Mouse (Mus musculus) kidney, embryonic 14.5 days (tissue): ENCODE measurements at regions not wholly inside any gene's neighbourhood (a gene's known extent, or its start where the extent isn't known, plus 50 kb on each side); places are given as distances from the start of the nearest gene placed in this dataset.

Experiments used
- ATAC-seq: fragments of 200-750 bp; cut with Nextera tagmentation; 2 replicates; pipeline ENCODE4 v1.8.0; 2017; ENCODE audit warnings: moderate number of reproducible peaks, mild to moderate bottlenecking, moderate TSS enrichment, moderate library complexity; ENCODE audit not compliant: low FRiP score, low TSS enrichment
- H3K27ac ChIP-seq: fragments of 300-500 bp; sonication (generic); 2 replicates; pipeline ENCODE4 v1.5.1; 2014; ENCODE audit warnings: low read depth, mild to moderate bottlenecking, low read length, moderate library complexity, mixed read lengths
- H3K27me3 ChIP-seq: fragments of 300-500 bp; sonication (generic); 2 replicates; pipeline ENCODE4 v1.6.1; 2014; ENCODE audit warnings: mild to moderate bottlenecking, low read length; ENCODE audit not compliant: control insufficient read depth, insufficient read depth
- H3K36me3 ChIP-seq: fragments of 300-500 bp; sonication (generic); 2 replicates; pipeline ENCODE4 v1.6.1; 2014; ENCODE audit warnings: low read length, mixed read lengths; ENCODE audit not compliant: control insufficient read depth, insufficient read depth
- H3K4me1 ChIP-seq: fragments of 300-500 bp; sonication (generic); 2 replicates; pipeline ENCODE4 v1.6.1; 2014; ENCODE audit warnings: low read length, mixed read lengths; ENCODE audit not compliant: control insufficient read depth, insufficient read depth
- H3K4me2 ChIP-seq: fragments of 300-500 bp; sonication (generic); replicated peaks from 2 replicates; pipeline ENCODE4 v1.6.1; 2014; ENCODE audit warnings: low read depth, mild to moderate bottlenecking, low read length
- H3K4me3 ChIP-seq: fragments of 300-500 bp; sonication (generic); 2 replicates; pipeline ENCODE4 v1.5.1; 2014; ENCODE audit warnings: mild to moderate bottlenecking, low read length
- H3K9ac ChIP-seq: fragments of 300-500 bp; sonication (generic); 2 replicates; pipeline ENCODE4 v1.6.1; 2014; ENCODE audit warnings: low read depth, mild to moderate bottlenecking, low read length, moderate library complexity
- H3K9me3 ChIP-seq: fragments of 300-500 bp; sonication (generic); 2 replicates; pipeline ENCODE4 v1.6.1; 2016; ENCODE audit warnings: low read length; ENCODE audit not compliant: control insufficient read depth
- WGBS: fragments of 180-500 bp; shearing (Covaris S2); extraction: QIAGEN DNeasy Blood & Tissue Kit; methylation state at CpG from one replicate; pipeline ENCODE4 v1.1.7; 2014; 5-methylcytosine and 5-hydroxymethylcytosine counted together

DNA sequence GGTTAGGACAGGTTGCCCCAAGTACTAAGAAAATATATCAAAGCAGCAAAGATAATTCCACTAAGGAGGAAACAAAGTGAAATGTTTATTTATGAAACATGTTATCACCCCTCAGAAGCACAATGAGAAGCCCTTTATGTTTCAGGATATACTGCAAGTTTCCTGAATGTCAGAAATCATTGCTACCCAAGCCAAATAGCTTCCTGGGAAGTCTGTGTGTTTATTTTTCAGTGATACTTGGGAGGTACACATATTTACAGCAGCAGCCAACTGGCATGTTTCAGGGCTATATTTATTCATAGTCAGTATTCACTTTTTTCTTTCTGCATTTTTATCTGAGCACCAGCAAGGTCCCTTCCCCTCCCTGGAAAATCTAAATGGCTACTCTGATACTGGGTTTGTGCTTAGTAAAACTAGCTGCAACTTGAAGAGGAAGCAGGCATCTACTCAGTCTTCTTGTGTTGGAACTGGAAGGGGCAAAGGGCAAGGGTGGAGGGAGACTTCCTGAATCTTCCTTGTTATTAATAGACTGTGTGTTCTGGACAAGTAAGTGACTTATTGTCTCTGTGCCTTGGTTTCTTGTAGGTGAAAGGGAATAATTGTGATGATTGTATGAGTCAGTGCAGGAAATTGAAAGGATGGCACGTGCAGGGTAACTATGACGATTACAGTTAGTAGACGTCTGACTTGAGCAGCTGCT lies 236.5 kb upstream of the Dach1 start:
- no peaks in the 10 kb centered on the region for H3K27me3 ChIP-seq
- no peaks in the 10 kb centered on the region for H3K4me1 ChIP-seq
- H3K4me2 ChIP-seq: no peak overlapping the region
- H3K9ac ChIP-seq: no peak overlapping the region
- peak; percentile 24; the same call in 1 of the 2 replicates for ATAC-seq
- no peaks in the 10 kb centered on the region for H3K36me3 ChIP-seq
- H3K4me3 ChIP-seq: no peak overlapping the region
- no peaks in the 10 kb centered on the region for H3K9me3 ChIP-seq
- H3K27ac ChIP-seq: no peak overlapping the region
- WGBS: 70% methylated on average over 3 of the region's 3 CpGs

DNA sequence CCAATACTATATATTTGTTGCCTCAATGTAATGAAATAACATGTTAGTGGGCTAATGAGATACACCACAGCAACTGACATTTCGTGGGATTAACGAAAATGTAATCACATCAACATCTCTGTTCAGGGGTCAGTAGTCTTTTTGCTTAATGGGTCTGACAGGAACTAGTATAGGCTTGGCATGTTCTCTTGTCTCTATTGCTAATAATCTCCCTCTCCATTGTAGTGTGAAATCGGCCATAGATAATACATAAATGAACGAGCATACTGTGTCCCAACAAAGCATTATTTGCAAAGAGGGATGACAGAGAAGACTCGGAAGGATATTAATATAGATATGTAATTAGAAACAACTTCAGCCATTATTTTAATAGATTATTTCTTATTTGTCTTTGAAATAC lies 234.5 kb upstream of the Dach1 start:
- Histone ChIP-seq H3K27me3 (no peaks in the 10 kb centered on the region), H3K9ac (no peak overlapping the region), H3K27ac (no peak overlapping the region), H3K4me2 (no peak overlapping the region), H3K36me3 (no peaks in the 10 kb centered on the region), H3K4me3 (no peak overlapping the region), H3K4me1 (no peaks in the 10 kb centered on the region), H3K9me3 (no peaks in the 10 kb centered on the region)
- no peak for ATAC-seq
- 92% methylated on average over 5 of the region's 5 CpGs for WGBS

- Histone ChIP-seq H3K9ac (no peak overlapping the region), H3K27ac (no peak overlapping the region), H3K4me2 (no peak overlapping the region), H3K9me3 (no peaks in the 10 kb centered on the region), H3K4me3 (no peak overlapping the region), H3K36me3 (no peaks in the 10 kb centered on the region), H3K4me1 (no peaks in the 10 kb centered on the region), H3K27me3 (no peaks in the 10 kb centered on the region)
- 46% methylated on average over 4 of the region's 4 CpGs for WGBS
- no peak for ATAC-seq
These were observed 218.3 kb upstream of the Dach1 start for GRCm38 (mm10) chr14:98387871-98388270.
